Mouse (Mus musculus): ENCODE measurements around the gene Best3. TPM values are rescaled to one million over a fixed set of nuclear protein-coding genes. Genes with fewer than 3 reads are reported as not detected.

Best3 gene
- polyA plus RNA-seq, 1 experiment = 0.08 TPM

DNA sequence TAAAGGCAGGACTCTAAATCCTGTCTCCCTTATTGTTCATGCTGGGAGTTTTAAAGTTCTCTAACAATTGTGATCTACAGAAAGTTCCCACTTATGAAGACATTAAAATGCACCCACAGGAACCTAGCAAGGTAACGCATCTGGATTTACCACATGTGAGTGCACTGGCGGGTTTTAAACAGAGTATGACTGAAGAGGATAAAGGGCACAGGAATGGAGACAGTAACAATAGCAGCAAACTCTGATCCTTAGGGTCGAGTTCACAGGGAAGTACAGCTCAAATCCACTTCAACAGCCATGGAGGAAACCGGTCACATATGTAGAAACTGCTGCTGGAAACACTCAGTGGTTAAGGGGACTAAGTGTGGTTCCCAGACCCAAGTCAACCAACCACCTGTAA lies 63.1 kb downstream of the Best3 start:
- peaks cover 48% of the 10 kb centered on the region for H3K36me3 ChIP-seq (ENCODE audit: control insufficient read depth, insufficient read depth, low read length)

DNA sequence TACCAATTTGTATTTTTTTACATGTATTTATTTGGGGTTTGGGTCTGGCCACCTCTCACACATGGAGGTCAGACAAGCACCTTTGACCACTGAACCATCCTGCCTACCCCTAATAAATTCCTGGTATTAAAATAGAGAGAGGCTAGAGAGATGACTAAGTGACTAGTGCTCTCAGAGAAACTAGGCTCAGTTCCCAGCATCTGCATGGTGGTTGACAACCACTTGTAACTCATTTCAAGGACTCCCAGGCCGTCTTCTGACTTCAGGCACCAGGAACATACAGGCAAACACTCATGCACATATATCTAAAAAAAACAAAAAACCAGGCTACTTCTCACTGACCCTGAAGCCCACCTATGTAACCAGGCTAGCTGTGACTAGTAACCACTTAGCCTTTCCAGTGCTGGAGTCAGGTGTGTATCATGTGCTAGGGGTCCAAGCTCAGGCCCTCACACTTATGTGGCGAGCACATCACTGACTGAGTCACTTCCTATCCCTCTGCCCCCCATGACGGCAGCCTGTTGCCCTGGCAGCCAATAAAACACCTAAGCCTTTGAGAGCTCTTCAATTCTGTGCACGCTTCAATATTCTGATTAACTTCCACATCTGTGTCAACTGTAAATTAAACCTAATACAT lies 64.0 kb downstream of the Best3 start:
- H3K36me3 ChIP-seq (ENCODE audit: control insufficient read depth, insufficient read depth, low read length) = peaks cover 54% of the 10 kb centered on the region
- no peak overlapping the region for H3K4me3 ChIP-seq (ENCODE audit: low read depth, low read length)
- H3K27ac ChIP-seq (ENCODE audit: insufficient read depth, low read depth, low read length) = no peak overlapping the region
- WGBS = 74% methylated on average over 4 of the region's 4 CpGs
- peaks cover 4% of the 10 kb centered on the region; the same call in 1 of the 2 replicates for H3K4me1 ChIP-seq (ENCODE audit: control insufficient read depth, insufficient read depth, insufficient read length, low read length)
- TF ChIP-seq CTCF (IDR thresholded peaks at IDR 0.05; ENCODE audit: extremely low read depth, insufficient read length, insufficient replicate concordance, low read depth, low read length) (no peak), POLR2A (IDR thresholded peaks at IDR 0.05; ENCODE audit: low read depth, low read length) (no peak)
- no peaks in the 10 kb centered on the region for H3K27me3 ChIP-seq (ENCODE audit: control insufficient read depth, insufficient read depth, low read length)

More for the DNA sequence above, 63.1 kb downstream of the Best3 start:
- WGBS = 65% methylated on average over 4 of the region's 4 CpGs
- no peak overlapping the region for H3K4me3 ChIP-seq (ENCODE audit: low read depth, low read length)
- no peak for TF ChIP-seq CTCF (IDR thresholded peaks at IDR 0.05; ENCODE audit: extremely low read depth, insufficient read length, insufficient replicate concordance, low read depth, low read length)
- TF ChIP-seq POLR2A (IDR thresholded peaks at IDR 0.05; ENCODE audit: low read depth, low read length) = no peak
- H3K27me3 ChIP-seq (ENCODE audit: control insufficient read depth, insufficient read depth, low read length) = no peaks in the 10 kb centered on the region
- peaks cover 4% of the 10 kb centered on the region; the same call in 1 of the 2 replicates for H3K4me1 ChIP-seq (ENCODE audit: control insufficient read depth, insufficient read depth, insufficient read length, low read length)
- no peak overlapping the region for H3K27ac ChIP-seq (ENCODE audit: insufficient read depth, low read depth, low read length)

DNA sequence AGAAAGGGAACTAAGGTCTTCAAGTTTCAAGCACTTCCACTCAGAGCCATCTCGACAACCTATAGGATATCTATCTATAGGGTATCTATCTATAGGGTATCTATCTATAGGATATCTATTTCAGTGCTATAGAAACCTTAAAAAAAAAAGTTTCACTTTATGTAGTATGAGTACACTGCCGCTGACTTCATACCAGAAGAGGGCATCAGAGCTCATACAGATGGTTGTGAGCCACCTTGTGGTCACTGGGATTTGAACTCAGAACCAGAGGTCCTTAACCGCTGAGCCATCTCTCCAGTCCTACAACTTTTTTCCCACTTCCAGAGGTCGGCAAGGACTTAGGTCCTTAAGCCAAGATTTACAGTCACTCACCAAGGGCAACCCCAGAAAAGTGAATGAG lies 69.6 kb downstream of the Best3 start:
- 83% methylated on average over 4 of the region's 4 CpGs for WGBS
- H3K36me3 ChIP-seq (ENCODE audit: control insufficient read depth, insufficient read depth, low read length) = peaks cover 84% of the 10 kb centered on the region

DNA sequence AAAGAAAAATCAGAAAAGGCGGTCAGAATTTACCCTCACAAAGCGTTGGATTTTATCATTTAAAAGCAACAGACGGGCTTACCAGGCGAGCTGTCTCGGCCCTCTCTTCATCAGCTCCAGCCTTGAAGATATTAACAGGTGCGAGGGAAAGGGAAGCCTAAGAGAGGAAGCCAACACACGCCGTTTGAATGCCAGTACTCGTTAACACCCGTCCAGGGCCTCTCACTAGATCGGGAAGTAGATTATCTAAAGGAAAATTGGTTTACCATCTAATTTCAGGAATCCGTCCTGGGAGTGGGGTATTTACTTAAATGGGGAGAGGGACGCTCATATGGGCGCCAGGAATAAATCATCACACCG lies 76.8 kb downstream of the Best3 start:
- TF ChIP-seq POLR2A (IDR thresholded peaks at IDR 0.05; ENCODE audit: low read depth, low read length) (no peak), CTCF (IDR thresholded peaks at IDR 0.05; ENCODE audit: extremely low read depth, insufficient read length, insufficient replicate concordance, low read depth, low read length) (no peak)
- Histone ChIP-seq H3K36me3 (ENCODE audit: control insufficient read depth, insufficient read depth, low read length) (peaks cover 36% of the 10 kb centered on the region), H3K4me1 (ENCODE audit: control insufficient read depth, insufficient read depth, insufficient read length, low read length) (no peaks in the 10 kb centered on the region), H3K27ac (ENCODE audit: insufficient read depth, low read depth, low read length) (no peak overlapping the region), H3K4me3 (ENCODE audit: low read depth, low read length) (peak overlapping the region; percentile 80), H3K27me3 (ENCODE audit: control insufficient read depth, insufficient read depth, low read length) (no peaks in the 10 kb centered on the region)
- 2% methylated on average over 15 of the region's 15 CpGs for WGBS

More for the DNA sequence above, 69.6 kb downstream of the Best3 start:
- peak; percentile 16; the same call in 1 of the 2 replicates for TF ChIP-seq CTCF (IDR thresholded peaks at IDR 0.05; ENCODE audit: extremely low read depth, insufficient read length, insufficient replicate concordance, low read depth, low read length)
- no peak for TF ChIP-seq POLR2A (IDR thresholded peaks at IDR 0.05; ENCODE audit: low read depth, low read length)
- H3K4me3 ChIP-seq (ENCODE audit: low read depth, low read length) = no peak overlapping the region
- no peaks in the 10 kb centered on the region for H3K27me3 ChIP-seq (ENCODE audit: control insufficient read depth, insufficient read depth, low read length)
- no peaks in the 10 kb centered on the region for H3K4me1 ChIP-seq (ENCODE audit: control insufficient read depth, insufficient read depth, insufficient read length, low read length)
- no peak overlapping the region for H3K27ac ChIP-seq (ENCODE audit: insufficient read depth, low read depth, low read length)

DNA sequence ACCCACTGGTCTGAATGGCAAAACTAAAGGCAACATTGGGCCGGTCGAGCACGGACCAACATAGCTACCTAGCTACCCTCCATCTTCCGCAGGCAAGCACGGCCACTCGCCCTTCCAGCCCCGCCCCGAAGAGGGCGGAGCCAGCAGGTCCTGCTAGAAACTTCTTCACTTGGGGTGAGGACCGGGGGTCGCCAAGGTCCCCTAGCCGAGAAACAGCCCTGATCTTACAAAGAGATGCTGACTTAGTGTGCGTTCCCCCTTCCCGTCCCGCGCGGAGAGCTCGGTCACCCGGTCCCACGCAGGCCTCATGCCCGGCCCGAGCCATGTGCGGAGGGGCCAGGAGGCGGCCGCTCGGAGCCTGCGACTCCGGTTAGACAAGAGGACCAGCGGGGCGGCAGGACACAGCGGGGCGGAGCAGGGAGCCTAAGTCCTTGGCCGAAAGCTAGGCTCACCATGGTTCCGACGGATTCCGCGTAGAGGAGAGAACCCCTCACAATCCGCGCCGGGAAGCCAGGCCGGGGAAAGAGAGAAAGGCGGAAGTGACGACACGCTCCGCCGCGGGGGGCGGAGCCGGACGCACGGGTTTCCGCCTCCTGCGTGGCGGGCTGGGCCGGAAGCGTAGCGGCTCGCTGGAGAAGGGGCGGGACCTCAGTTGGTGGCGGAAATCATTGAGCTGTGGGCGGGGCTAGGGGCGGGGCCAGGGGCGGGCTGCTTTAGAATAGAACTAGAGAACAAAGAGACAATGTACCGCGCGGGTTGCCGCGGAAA lies 77.3 kb downstream of the Best3 start, which contains the start of gene Cct2:
Gene Cct2, minus strand, starts transcription at position 561 of the 768 bp plus-strand sequence.
- Histone ChIP-seq H3K4me1 (ENCODE audit: control insufficient read depth, insufficient read depth, insufficient read length, low read length) (no peaks in the 10 kb centered on the region), H3K36me3 (ENCODE audit: control insufficient read depth, insufficient read depth, low read length) (peaks cover 31% of the 10 kb centered on the region), H3K27me3 (ENCODE audit: control insufficient read depth, insufficient read depth, low read length) (no peaks in the 10 kb centered on the region), H3K4me3 (ENCODE audit: low read depth, low read length) (peak within 1 kb of the TSS; percentile 80), H3K27ac (ENCODE audit: insufficient read depth, low read depth, low read length) (peak within 1 kb of the TSS; percentile 53; the same call in 1 of the 2 replicates)
- TF ChIP-seq CTCF (IDR thresholded peaks at IDR 0.05; ENCODE audit: extremely low read depth, insufficient read length, insufficient replicate concordance, low read depth, low read length) (no peak), POLR2A (IDR thresholded peaks at IDR 0.05; ENCODE audit: low read depth, low read length) (peak; percentile 78)
- WGBS = under 1% methylated on average over 68 of the region's 68 CpGs

DNA sequence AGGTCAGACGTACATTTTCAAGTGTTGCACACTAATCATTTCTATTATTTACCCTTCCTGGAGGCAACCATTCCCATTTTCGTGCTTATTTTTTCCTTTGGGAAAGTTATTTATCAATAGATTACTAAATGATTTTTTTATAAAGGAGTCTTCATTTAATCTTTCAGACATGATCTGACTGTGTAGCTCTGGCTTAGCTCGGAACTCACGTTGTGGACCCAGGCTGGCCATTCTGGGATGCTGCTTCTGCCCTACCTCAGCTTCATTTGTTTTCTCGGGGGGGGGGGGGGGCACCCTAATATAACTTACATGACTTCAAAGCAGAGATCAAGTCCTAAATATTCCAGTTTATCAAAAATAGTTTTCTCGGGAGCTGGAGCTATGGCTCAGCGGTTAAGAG lies 78.0 kb downstream of the Best3 start:
- Histone ChIP-seq H3K36me3 (ENCODE audit: control insufficient read depth, insufficient read depth, low read length) (peaks cover 27% of the 10 kb centered on the region), H3K27ac (ENCODE audit: insufficient read depth, low read depth, low read length) (no peak overlapping the region), H3K27me3 (ENCODE audit: control insufficient read depth, insufficient read depth, low read length) (no peaks in the 10 kb centered on the region), H3K4me3 (ENCODE audit: low read depth, low read length) (peak overlapping the region; percentile 42; the same call in 1 of the 2 replicates), H3K4me1 (ENCODE audit: control insufficient read depth, insufficient read depth, insufficient read length, low read length) (no peaks in the 10 kb centered on the region)
- 2% methylated on average over 7 of the region's 7 CpGs for WGBS
- TF ChIP-seq POLR2A (IDR thresholded peaks at IDR 0.05; ENCODE audit: low read depth, low read length) (no peak), CTCF (IDR thresholded peaks at IDR 0.05; ENCODE audit: extremely low read depth, insufficient read length, insufficient replicate concordance, low read depth, low read length) (no peak)

DNA sequence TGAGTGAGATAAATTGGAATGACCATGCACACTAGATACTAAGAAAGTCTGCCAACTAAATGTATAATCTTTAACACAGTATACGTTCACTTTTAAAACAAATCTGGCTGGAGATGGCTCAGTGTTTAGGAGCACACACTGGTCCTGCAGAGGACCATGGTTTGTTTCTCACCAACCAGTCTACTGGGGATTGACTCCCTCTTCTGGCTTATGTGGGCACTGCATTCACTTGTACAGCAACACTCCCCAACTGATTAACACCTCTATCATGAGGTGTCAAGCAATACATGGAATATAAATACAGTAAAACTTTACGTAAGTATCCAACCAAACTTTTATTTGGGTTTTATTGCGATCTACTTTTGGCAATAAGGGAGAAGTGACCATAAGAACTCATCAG lies 83.0 kb downstream of the Best3 start:
- Histone ChIP-seq H3K27ac (ENCODE audit: insufficient read depth, low read depth, low read length) (no peak overlapping the region), H3K36me3 (ENCODE audit: control insufficient read depth, insufficient read depth, low read length) (peaks cover 18% of the 10 kb centered on the region), H3K4me1 (ENCODE audit: control insufficient read depth, insufficient read depth, insufficient read length, low read length) (no peaks in the 10 kb centered on the region), H3K4me3 (ENCODE audit: low read depth, low read length) (no peak overlapping the region), H3K27me3 (ENCODE audit: control insufficient read depth, insufficient read depth, low read length) (no peaks in the 10 kb centered on the region)
- WGBS = 95% methylated on average over 3 of the region's 3 CpGs
- TF ChIP-seq CTCF (IDR thresholded peaks at IDR 0.05; ENCODE audit: extremely low read depth, insufficient read length, insufficient replicate concordance, low read depth, low read length) (no peak), POLR2A (IDR thresholded peaks at IDR 0.05; ENCODE audit: low read depth, low read length) (no peak)
